ENCODE assay signal across 17 mouse cellular contexts in the genomic region with DNA sequence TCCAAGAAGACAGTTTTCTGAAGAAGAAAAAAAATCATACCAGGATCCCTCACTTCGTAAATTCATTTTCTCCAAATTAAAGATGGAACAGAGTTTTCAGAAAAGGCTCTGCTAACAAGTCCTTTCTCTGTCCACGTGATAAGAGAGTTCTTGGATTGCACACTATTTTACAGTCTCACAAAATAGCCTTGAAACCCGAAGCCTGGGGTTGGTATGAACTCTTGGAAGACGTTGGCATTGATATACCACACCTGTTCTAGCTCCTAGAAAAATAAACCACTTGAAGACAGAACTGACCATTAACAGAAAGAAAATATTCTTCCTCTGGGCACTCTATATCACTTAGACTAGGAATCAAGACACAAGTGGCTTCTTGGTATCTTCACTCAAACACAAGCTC.
"Had no signal": no experiment of that assay in that cellular context is flagged by ENCODE, and none has a peak within 500 bp of the region (broad histone marks: within the 10 kb centered on the region; RNA-seq: fewer than 3 reads in every experiment).

No protein-coding gene starts in this region.

- H3K36me3 ChIP-seq: limb, embryonic 12.5 days; limb, embryonic 15.5 days; midbrain, embryonic 10.5 days; midbrain, embryonic 13.5 days had no signal

- H3K4me2 ChIP-seq: limb, embryonic 12.5 days; limb, embryonic 15.5 days; liver, embryonic 11.5 days; lung, embryonic 14.5 days; midbrain, embryonic 13.5 days had no signal

- H3K27ac ChIP-seq: limb, embryonic 12.5 days; limb, embryonic 15.5 days; liver, embryonic 14.5 days; macrophage; midbrain, embryonic 10.5 days; midbrain, embryonic 13.5 days; stomach, postnatal 0 days had no signal

- H3K4me1 ChIP-seq: limb, embryonic 12.5 days; limb, embryonic 15.5 days; midbrain, embryonic 10.5 days; midbrain, embryonic 13.5 days had no signal

- H3K9me3 ChIP-seq: limb, embryonic 12.5 days; limb, embryonic 15.5 days; midbrain, embryonic 10.5 days; midbrain, embryonic 13.5 days had no signal

- DNase-seq: left cerebral cortex, postnatal 4 days; liver, postnatal 0 days; lung, embryonic 14.5 days; thymus, adult 2 months; thymus, postnatal 14 days; thymus, postnatal 4 days had no signal

- H3K4me3 ChIP-seq: limb, embryonic 12.5 days; limb, embryonic 15.5 days; midbrain, embryonic 10.5 days; midbrain, embryonic 13.5 days had no signal

- H3K9ac ChIP-seq: limb, embryonic 12.5 days; limb, embryonic 15.5 days; liver, embryonic 14.5 days; liver, postnatal 0 days; lung, embryonic 14.5 days; midbrain, embryonic 13.5 days had no signal

- H3K27me3 ChIP-seq: limb, embryonic 12.5 days; limb, embryonic 15.5 days; midbrain, embryonic 13.5 days had no signal

- ATAC-seq: intestine, postnatal 0 days; liver, postnatal 0 days; lung, postnatal 0 days; midbrain, embryonic 13.5 days; midbrain, embryonic 16.5 days had no signal
